Mouse (Mus musculus) heart, embryonic 11.5 days (tissue): ENCODE measurements at regions not wholly inside any gene's neighbourhood (a gene's known extent, or its start where the extent isn't known, plus 50 kb on each side); places are given as distances from the start of the nearest gene placed in this dataset.

ENCODE experiments used
- ATAC-seq: fragments of 200-750 bp; cut with Nextera tagmentation; replicated peaks from 2 replicates; pipeline ENCODE4 v1.8.0; 2017; ENCODE audit warnings: moderate library complexity; ENCODE audit not compliant: insufficient number of reproducible peaks, low FRiP score, low TSS enrichment
- H3K27ac ChIP-seq: fragments of 300-500 bp; sonication (generic); 2 replicates; pipeline ENCODE4 v1.5.1; 2014; ENCODE audit warnings: mild to moderate bottlenecking, low read depth, low read length
- H3K27me3 ChIP-seq: fragments of 300-500 bp; sonication (generic); 2 replicates; pipeline ENCODE4 v1.6.1; 2014; ENCODE audit warnings: mild to moderate bottlenecking, low read length, mixed read lengths; ENCODE audit not compliant: control insufficient read depth, insufficient read depth
- H3K36me3 ChIP-seq: fragments of 300-500 bp; sonication (generic); 2 replicates; pipeline ENCODE4 v1.6.1; 2014; ENCODE audit warnings: mild to moderate bottlenecking, low read length, moderate library complexity, mixed read lengths; ENCODE audit not compliant: control insufficient read depth, insufficient read depth
- H3K4me1 ChIP-seq: fragments of 300-500 bp; sonication (generic); 2 replicates; pipeline ENCODE4 v1.6.1; 2014; ENCODE audit warnings: low read length; ENCODE audit not compliant: control insufficient read depth, insufficient read depth
- H3K4me2 ChIP-seq: fragments of 300-500 bp; sonication (generic); 2 replicates; pipeline ENCODE4 v1.6.1; 2014; ENCODE audit warnings: mild to moderate bottlenecking, moderate library complexity
- H3K4me3 ChIP-seq: fragments of 300-500 bp; sonication (generic); 2 replicates; pipeline ENCODE4 v1.5.1; 2014; ENCODE audit warnings: low read depth, low read length
- H3K9ac ChIP-seq: fragments of 300-500 bp; sonication (generic); 2 replicates; pipeline ENCODE4 v1.6.1; 2014; ENCODE audit warnings: mild to moderate bottlenecking, low read depth, low read length, moderate library complexity
- H3K9me3 ChIP-seq: fragments of 300-500 bp; sonication (generic); replicated peaks from 2 replicates; pipeline ENCODE4 v1.6.1; 2016; ENCODE audit warnings: low read length; ENCODE audit not compliant: control insufficient read depth
- WGBS: fragments of 180-500 bp; shearing (Covaris S2); extraction: QIAGEN DNeasy Blood & Tissue Kit; methylation state at CpG from one replicate; pipeline ENCODE4 v1.1.7; 2014; ENCODE audit not compliant: insufficient replicate concordance; 5-methylcytosine and 5-hydroxymethylcytosine counted together

DNA sequence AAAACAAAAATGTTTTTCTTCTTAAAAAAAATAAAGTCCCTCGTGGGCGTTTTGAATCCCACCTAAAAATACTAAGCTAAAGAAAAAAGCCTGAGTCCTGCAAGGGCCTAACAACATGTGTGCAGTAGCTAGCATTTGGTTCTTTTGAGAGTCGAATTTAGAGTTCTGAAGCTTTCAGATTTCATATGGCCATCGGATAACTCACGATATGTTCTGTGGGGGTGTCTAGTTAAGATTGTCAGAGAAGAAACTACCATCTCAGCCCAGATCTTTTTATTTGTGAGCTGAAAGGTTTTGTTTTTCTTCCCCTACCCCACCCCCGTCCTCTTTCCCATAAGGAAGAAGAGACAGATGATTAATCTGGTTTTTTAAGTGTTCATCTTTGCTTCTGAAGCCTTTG, 327.8 kb downstream of the Slc4a3 start:
- H3K4me2 ChIP-seq, result no peak overlapping the region
- no peak for ATAC-seq
- H3K4me1 ChIP-seq, result no peaks in the 10 kb centered on the region
- no peaks in the 10 kb centered on the region for H3K9me3 ChIP-seq
- no peak overlapping the region for H3K4me3 ChIP-seq
- no peak overlapping the region for H3K9ac ChIP-seq
- no peaks in the 10 kb centered on the region for H3K27me3 ChIP-seq
- WGBS, result 80% methylated on average over 6 of the region's 6 CpGs
- no peak overlapping the region for H3K27ac ChIP-seq
- no peaks in the 10 kb centered on the region for H3K36me3 ChIP-seq

DNA sequence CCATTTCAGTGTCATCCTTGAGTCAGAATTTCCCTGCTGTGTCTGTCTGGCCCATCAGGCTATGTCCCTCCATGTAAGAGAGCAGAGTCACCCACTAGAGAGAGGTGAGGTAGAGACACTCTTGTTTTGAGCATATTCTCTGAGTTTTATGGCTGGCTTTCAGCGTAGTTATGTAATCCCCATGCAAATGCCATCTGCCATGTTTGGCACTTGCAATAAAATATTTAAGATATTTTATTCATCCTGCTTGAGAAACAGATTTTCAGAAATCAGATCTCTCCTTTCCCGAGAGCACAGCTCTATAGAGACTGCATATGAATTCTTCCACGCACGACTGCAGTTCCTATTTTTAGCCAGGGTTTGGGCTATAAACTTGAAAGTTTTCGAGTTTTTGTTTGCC, 331.1 kb downstream of the Slc4a3 start:
- Histone ChIP-seq H3K4me1 (no peaks in the 10 kb centered on the region), H3K9ac (no peak overlapping the region), H3K4me2 (no peak overlapping the region), H3K27ac (no peak overlapping the region), H3K27me3 (no peaks in the 10 kb centered on the region), H3K36me3 (no peaks in the 10 kb centered on the region), H3K9me3 (no peaks in the 10 kb centered on the region), H3K4me3 (no peak overlapping the region)
- WGBS, result 78% methylated on average over 5 of the region's 5 CpGs
- no peak for ATAC-seq

DNA sequence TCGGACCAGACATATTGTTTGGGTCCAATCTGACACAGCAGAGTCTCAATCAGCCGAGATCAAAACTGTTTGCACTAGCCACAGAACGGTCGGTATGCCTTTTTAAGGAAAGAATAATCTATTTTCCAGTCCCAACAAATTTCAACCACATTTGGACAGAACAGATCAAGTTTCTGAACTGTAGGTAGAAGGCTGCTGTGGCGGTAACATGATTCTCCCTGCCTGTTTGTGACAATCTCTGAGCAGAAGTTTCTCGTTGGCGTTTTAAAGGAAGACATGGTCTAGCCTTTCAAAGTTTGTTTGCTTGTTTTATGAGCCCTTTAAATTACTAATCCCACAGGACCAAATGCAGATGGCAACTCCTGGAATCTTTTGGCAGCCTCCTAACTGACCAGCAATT, 339.6 kb downstream of the Slc4a3 start:
- Histone ChIP-seq H3K4me3 (no peak overlapping the region), H3K4me1 (no peaks in the 10 kb centered on the region), H3K36me3 (no peaks in the 10 kb centered on the region), H3K27me3 (no peaks in the 10 kb centered on the region), H3K9ac (no peak overlapping the region), H3K27ac (no peak overlapping the region), H3K4me2 (no peak overlapping the region), H3K9me3 (no peaks in the 10 kb centered on the region)
- ATAC-seq, result no peak
- 31% methylated on average over 7 of the region's 7 CpGs for WGBS

DNA sequence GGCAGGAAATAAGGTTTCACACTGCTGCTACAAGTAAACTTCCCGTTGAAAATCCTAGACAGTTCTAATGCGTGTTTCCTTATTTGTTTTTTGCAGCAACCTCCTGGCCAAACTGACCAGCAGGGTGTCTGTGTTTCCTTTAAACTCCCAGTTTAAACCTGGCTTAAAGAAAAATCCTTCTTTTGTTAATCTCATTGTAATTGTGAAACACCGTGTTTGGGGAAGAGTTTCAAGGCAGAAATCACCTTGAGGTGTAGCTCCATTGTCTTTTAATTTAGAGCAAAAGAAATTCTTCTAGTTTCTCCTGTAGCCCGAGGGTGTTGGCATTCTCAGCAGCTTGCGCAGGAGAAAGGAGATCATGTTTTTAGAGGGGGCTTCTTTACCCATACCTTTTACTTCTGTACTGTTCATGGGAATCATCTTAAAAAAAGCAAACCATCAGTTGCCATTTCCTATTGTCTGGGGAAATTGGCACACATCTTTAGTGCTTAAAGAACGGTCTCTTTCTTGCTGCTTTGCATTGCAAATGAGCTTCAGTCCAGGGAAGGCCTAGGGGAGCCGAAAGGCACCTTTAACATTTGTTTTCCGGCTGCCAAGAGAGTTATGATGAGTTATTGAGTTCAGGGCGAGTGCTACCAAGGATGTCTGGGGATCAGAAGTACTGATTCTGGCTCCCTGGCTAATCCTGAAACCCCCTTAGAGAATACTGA, 342.6 kb downstream of the Slc4a3 start:
- no peaks in the 10 kb centered on the region for H3K4me1 ChIP-seq
- 30% methylated on average over 9 of the region's 9 CpGs for WGBS
- no peak overlapping the region for H3K9ac ChIP-seq
- no peaks in the 10 kb centered on the region for H3K36me3 ChIP-seq
- H3K4me3 ChIP-seq, result no peak overlapping the region
- ATAC-seq, result no peak
- H3K27ac ChIP-seq, result no peak overlapping the region
- no peaks in the 10 kb centered on the region for H3K27me3 ChIP-seq
- H3K9me3 ChIP-seq, result no peaks in the 10 kb centered on the region
- no peak overlapping the region for H3K4me2 ChIP-seq

DNA sequence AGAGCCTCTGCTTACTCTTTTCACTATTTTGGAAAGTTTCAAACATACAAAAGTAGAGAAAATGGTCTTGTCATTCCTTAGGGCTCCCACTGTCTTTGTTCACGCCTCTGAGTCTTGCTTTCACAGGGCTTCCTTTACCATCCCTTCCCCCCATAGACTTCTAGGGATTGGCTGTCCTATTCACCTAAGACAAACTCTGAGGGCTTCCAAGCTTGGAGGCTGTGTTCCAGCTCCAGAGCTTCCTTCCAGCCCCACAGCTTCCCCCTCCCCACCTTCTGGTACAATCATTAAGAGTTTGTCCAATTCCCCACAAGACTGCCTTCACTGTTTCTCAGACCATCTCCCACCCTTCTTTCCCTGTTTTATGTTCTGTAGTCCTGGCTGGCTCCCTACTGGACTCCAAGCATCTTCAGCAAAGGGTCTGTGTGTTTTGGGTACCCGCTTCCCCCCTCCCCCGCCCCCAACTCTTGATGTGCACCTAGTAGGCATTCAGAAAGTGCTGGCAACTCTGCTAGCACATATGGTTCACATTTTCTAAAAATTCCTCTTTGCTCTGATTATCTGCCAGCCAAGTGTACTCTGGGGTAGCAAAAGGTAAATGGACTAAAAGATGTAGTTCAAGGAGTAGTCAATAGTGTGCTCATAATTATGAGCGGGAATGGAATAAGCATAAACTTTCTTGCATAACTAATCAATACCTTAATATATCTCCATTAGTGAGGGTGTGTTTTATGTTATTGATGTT, 344.0 kb downstream of the Slc4a3 start:
- ATAC-seq, result no peak
- WGBS, result 66% methylated on average over 4 of the region's 4 CpGs

DNA sequence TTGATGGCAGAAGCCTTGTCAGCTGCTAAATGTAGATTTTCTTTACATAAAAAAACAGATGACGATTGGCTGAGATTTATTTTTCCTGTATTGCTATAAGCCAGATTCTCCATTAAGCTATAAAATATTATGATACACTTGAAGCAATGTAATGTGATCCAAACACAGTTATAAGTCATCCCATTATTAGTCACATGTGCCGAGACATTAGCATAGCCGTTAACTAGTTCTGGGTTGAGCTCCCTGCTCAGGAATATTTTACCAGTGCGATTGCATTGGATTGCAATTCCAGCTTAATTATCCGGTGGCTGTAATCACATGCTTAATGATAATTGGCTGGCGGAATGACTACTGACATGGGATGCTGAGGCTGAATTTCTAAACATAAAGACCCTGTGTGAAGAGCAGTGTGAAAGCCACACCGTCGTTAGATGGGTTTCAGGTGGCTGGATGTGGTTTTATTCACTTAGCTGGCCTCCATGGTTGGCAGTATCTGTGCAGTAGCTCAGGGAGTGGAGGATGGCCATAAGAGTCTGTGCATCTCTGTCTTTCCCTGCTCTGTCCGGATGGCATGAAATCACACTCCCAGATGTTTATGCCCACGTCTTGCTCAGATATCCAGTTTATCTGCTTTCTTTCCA, 344.7 kb downstream of the Slc4a3 start:
- no peak overlapping the region for H3K9ac ChIP-seq
- WGBS, result 81% methylated on average over 10 of the region's 10 CpGs
- H3K36me3 ChIP-seq, result no peaks in the 10 kb centered on the region
- H3K4me3 ChIP-seq, result no peak overlapping the region
- H3K9me3 ChIP-seq, result no peaks in the 10 kb centered on the region
- no peak overlapping the region for H3K4me2 ChIP-seq
- no peaks in the 10 kb centered on the region for H3K4me1 ChIP-seq
- H3K27me3 ChIP-seq, result no peaks in the 10 kb centered on the region
- no peak for ATAC-seq
- no peak overlapping the region for H3K27ac ChIP-seq

More for the DNA sequence above, 344.0 kb downstream of the Slc4a3 start:
- no peaks in the 10 kb centered on the region for H3K4me1 ChIP-seq
- no peak overlapping the region for H3K4me3 ChIP-seq
- H3K9me3 ChIP-seq, result no peaks in the 10 kb centered on the region
- H3K27me3 ChIP-seq, result no peaks in the 10 kb centered on the region
- no peak overlapping the region for H3K27ac ChIP-seq
- no peak overlapping the region for H3K9ac ChIP-seq
- no peak overlapping the region for H3K4me2 ChIP-seq
- no peaks in the 10 kb centered on the region for H3K36me3 ChIP-seq

DNA sequence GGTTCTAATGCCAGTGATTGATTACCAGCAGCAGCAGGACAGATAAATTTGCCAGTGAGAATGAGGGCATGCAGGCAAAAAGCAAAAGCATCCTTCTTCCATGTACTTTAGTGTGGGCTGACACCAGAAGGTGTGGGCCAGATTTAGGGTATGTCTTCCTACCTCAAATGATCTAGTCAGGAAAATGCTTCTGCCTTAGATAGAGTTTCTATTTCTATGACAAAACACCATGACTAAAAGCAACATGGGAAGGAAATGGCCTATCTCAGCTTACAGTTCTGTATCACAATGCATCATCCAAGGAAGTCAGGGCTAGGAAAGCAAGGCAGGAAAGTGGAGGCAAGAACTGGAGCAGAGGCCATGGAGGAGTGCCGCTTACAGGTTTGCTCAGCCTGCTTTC, 349.5 kb downstream of the Slc4a3 start:
- no peak overlapping the region for H3K9ac ChIP-seq
- no peak for ATAC-seq
- H3K9me3 ChIP-seq, result no peaks in the 10 kb centered on the region
- 67% methylated on average over 1 of the region's 1 CpGs for WGBS
- H3K27ac ChIP-seq, result no peak overlapping the region
- no peaks in the 10 kb centered on the region for H3K27me3 ChIP-seq
- H3K4me2 ChIP-seq, result no peak overlapping the region
- no peaks in the 10 kb centered on the region for H3K36me3 ChIP-seq
- no peaks in the 10 kb centered on the region for H3K4me1 ChIP-seq
- H3K4me3 ChIP-seq, result no peak overlapping the region

DNA sequence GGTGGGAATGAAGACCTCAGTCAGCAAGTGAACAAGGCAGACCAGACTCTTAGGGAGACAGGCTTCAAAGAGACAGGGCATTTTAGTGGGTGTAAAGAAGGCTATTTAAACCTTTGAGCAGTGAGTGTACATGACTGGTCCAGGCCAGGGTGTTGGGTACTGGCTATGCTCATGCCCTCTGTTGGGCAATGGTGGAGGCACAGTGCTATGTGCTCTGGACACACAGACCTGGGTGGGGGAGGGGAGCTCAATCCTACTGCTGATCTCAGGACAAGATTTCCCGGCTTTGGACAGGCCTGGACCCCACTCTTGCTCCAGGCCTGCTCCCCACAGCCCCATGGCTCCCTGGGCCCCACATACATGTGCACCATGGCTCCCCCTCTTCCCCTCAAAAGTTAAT, 355.1 kb downstream of the Slc4a3 start:
- Histone ChIP-seq H3K36me3 (no peaks in the 10 kb centered on the region), H3K27ac (no peak overlapping the region), H3K9ac (no peak overlapping the region), H3K27me3 (no peaks in the 10 kb centered on the region), H3K4me2 (no peak overlapping the region), H3K4me3 (no peak overlapping the region), H3K4me1 (no peaks in the 10 kb centered on the region), H3K9me3 (no peaks in the 10 kb centered on the region)
- 31% methylated on average over 1 of the region's 1 CpGs for WGBS
- no peak for ATAC-seq
